Mouse (Mus musculus): ENCODE data around the gene Synj2.

The Synj2 gene

GRCm38 (mm10) chr17:5941230-5942043, at the start of gene Synj2:
Gene Synj2, plus strand, starts transcription at chr17:5941280.
- peak; percentile 56 for DNase-seq (ENCODE audit: low spot score)

GRCm38 (mm10) chr17:5891933-5892683, 49.0 kb upstream of the Synj2 start:
- no peak for DNase-seq (ENCODE audit: low spot score)

DNA sequence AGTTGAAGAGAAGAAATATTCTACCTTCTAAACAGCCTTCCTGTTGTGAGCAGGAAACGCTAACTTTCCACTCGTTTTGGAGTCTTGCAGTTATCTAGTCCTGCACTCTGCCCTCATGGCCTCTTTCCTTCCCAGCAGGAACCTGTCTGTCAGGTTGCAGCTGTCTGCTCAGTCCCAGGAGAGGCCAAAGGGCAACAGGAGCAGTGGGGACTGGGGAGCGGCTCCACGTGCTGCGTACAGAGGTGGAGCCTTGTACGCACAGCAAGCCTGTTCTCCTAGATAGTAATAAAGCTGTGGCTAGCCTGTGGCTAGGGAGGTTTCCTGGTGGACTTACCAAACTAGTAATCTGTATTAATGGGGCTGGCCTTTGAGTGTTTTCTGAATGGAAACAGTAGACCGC, 48.0 kb upstream of the Synj2 start:
- DNase-seq (ENCODE audit: low spot score), result no peak

DNA sequence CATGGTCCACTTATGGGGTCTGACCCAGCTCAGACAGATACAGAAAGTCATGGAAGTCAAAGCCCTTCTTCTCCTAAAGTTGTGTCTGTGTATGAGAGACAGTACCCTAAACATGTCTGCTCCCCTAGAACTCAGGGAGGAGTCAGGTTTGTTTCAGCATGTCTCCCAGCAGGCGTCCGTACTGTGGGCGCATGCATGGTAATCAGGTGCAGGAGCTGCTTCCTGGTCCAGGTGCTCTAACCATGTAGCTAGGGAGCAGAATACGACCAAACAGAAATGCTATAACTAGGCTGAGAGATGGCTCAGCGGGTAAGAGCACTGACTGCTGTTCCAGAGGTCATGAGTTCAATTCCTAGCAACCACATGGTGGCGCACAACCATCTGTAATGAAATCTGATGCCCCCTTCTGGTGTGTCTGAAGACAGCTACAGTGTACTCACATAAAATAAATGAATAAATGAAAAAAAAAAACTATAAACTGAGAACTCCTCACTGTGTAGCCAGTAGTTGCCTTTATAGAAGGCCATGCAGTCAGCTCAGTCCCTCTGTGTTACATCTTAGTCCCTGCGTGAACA, 47.4 kb upstream of the Synj2 start:
- DNase-seq (ENCODE audit: low spot score), result no peak

DNA sequence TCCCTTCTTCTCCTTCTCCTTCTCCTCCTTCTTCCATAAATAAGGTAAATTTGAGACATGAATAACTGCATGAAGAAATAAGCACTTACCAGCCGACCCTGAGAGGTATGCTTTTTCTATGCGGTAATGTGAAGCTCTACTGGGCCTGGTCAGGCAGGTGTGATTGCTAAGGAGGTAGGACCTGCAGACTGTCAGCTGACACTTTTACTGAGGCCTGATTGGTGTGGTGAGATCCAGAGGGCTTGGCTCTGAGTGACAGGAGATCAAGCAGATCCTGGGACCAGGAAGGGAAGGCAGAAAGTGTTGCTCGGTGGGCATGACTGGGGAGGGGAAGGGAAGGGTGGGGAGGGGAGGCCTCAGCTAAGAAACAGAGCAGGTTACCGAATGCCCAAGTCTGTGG, 45.0 kb upstream of the Synj2 start:
- DNase-seq (ENCODE audit: low spot score), result no peak

DNA sequence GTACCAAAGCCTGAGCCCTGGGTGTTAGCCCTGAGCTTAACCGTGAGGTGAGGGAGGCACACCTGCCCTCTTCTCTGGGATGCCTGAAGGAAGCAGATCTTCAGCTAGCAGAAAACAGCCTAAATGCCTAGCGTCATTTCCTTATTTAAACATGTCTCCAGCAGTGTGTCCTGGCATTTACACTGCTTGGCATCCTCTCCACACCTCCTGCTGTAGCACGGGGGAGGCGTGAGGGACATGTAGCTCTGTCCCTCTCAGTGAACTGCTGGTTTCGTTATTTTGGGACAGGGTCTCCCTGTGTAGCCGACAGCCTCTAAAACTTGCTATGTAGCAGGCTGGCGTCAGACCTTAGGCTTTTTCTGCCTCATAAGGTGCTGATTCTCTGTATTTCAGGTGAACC, 44.5 kb upstream of the Synj2 start:
- DNase-seq (ENCODE audit: low spot score), result no peak

- no peak for DNase-seq (ENCODE audit: low spot score)
Observed at GRCm38 (mm10) chr17:5897326-5898200, 43.5 kb upstream of the Synj2 start.

DNA sequence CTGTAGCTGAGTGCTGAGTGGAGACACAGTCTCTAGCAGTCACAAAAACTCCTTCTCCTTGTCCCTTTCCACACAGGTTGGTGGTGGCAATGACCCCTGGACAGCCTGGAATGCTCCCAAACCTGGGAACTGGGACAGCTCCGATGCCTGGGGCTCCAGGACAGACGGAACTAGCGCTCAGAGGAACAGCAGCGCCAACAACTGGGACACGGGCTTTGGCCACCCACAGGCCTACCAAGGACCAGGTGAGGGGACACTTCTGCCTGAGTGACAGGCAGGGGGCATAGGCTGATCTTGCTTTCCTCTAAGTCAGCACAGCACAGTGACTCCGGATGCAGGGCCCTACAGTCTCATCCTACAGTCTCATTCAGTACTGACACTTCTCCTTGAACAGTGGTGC, 41.8 kb upstream of the Synj2 start:
- no peak for DNase-seq (ENCODE audit: low spot score)

- DNase-seq (ENCODE audit: low spot score), result no peak
Observed at GRCm38 (mm10) chr17:5901381-5901780, 39.7 kb upstream of the Synj2 start.

DNA sequence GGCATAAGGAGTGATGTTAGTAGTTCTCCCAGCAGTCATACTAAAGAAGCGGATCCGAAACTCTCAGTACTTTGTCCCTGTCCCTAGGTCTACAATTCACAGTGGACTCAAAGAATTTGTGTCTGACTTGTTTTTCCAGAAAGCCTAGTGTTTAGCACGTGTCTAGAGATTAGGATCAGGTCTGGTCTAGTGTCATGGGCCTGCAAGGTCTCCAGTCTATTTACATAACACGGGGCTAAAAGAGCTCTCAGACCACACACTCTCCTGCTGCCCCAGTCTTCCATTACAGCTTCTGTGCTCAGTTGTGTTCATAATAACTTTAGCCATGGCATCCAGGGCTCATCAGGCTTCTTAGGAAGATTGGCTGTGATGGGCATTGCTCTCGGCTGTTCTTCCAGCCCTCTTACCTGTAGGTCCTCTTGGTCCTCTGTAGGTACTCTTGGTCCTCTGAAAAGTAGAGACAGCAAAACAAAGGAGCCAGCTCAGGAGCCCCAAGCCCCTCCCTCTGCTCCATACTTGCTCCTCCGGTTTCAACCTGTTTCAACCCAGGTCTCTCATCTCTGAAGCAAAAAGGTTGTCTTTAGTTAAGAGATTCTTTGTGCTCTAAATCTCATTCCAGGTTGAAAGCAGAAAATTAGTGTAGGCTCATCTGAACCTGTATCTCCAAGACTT, 37.3 kb upstream of the Synj2 start:
- DNase-seq (ENCODE audit: low spot score), result no peak

- no peak for DNase-seq (ENCODE audit: low spot score)
Observed at GRCm38 (mm10) chr17:5909681-5910080, 31.4 kb upstream of the Synj2 start.

- DNase-seq (ENCODE audit: low spot score), result no peak
Observed at GRCm38 (mm10) chr17:5911591-5911990, 29.5 kb upstream of the Synj2 start.

DNA sequence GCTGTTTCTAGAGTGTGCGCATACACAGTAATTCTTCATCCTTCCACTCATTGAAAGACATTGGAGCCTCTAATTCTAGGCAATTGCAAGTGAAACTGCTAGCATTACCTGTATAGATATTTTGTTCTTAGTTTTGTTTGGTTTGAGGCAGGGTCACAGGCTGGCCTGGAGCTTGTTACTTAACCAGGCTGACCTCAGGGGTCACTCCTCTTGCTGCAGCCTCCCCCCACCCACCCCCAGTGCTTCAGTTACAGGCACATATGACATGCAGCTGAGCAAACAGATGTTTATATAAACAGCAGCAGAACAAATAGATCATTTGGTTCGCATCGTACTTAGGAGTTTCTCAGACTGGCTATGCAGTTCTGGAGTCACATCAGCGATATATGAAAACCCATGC, 28.3 kb upstream of the Synj2 start:
- DNase-seq (ENCODE audit: low spot score), result no peak

DNA sequence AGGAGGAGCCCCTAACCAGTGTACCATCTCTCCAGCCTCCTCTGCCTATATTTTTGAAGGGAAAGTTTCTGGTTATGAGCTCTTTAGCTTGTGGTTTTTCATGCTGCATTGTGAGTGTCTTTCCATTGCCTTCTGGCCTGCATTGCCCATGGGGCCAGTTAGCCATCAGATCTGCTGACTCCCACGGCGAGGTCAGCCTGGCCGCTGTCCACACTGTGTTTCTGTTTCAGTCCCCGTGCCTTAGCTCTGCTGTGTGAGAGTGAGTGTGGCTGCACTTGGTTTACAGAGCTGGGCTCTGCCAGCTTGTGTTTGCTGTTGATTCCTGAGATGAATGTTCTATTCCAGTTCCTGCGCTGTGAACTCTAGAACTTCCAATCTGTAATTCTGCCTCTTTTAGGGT, 26.9 kb upstream of the Synj2 start:
- no peak for DNase-seq (ENCODE audit: low spot score)

GRCm38 (mm10) chr17:5921954-5922353, 19.1 kb upstream of the Synj2 start:
- DNase-seq (ENCODE audit: low spot score), result no peak

DNA sequence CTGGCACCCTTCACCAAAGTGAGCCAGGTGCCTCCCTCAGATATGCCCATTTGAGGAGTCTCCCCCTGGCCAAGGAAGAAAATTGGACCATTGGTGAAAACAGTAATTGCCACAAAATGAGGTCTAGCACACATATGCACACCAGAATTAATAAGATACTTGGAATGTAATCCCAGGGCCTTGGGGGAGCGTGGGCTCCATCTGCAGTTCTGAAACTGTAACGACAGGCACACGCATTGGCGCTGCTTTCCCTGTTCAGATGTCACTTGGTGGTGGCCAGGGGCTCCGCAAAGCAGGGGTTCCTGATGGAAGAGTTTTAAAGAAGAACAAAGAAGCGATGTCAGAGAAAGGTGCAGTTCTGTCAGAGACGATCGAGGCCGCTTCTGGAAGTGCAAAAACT, 17.8 kb upstream of the Synj2 start:
- DNase-seq (ENCODE audit: low spot score), result no peak

- no peak for DNase-seq (ENCODE audit: low spot score)
Observed at GRCm38 (mm10) chr17:5924238-5924637, 16.8 kb upstream of the Synj2 start.

GRCm38 (mm10) chr17:5926710-5927109, 14.4 kb upstream of the Synj2 start:
- DNase-seq (ENCODE audit: low spot score), result no peak

- DNase-seq (ENCODE audit: low spot score), result no peak
Observed at GRCm38 (mm10) chr17:5929031-5929430, 12.0 kb upstream of the Synj2 start.

DNA sequence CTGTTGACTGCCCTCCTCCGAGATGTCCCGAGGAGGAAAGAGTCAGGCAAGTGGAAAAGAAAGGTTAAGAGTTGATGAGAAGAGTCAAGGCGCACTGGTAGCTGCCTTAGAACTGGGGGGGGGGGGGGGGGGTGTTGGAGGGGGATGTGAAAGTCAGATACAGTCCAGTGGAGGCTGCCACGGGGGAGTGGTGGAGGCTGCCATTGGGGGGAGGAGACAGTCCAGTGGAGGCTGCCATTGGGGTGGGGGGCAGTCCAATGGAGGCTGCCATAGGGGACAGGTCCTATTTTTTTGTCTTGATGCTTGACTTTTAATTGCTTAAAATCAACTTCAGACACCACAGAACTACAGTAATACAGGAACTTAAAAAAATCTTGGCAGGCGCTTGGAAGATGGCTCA, 8.9 kb upstream of the Synj2 start:
- no peak for DNase-seq (ENCODE audit: low spot score)

GRCm38 (mm10) chr17:5934554-5935324, 6.3 kb upstream of the Synj2 start:
- peak; percentile 75 for DNase-seq (ENCODE audit: low spot score)
